Mouse (Mus musculus) bone marrow macrophage, adult 2 months (primary cell): ENCODE measurements around the gene C130060K24Rik.

ENCODE experiments used
- CTCF ChIP-seq: IDR thresholded peaks from 2 replicates; pipeline ENCODE4 v1.5.1; 2012; ENCODE audit warnings: low read depth, mild to moderate bottlenecking, low read length, moderate library complexity
- POLR2A ChIP-seq: IDR thresholded peaks from 2 replicates; pipeline ENCODE4 v1.6.1; 2012; ENCODE audit warnings: mild to moderate bottlenecking, low read depth, low read length, borderline replicate concordance

DNA sequence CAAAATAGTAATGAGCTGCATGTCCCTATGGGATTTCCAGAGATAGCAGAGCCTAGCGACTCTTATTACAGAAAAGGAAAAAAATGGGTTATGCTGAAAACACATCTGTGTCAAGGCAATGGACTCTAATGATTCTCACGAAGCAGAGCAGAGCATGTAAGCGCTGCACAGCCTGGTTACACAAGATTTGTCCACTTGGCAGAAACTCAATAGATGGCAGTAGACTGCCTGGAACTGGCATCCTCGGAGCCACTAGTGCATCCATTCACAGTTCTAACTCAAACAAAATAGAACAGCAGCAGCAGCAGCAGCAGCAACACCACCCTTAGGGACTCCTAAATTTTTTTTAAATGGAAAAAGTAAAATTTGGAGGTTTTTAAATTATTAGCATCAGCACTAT lies 29.3 kb upstream of the C130060K24Rik start:
- TF ChIP-seq CTCF (no peak), POLR2A (no peak)
